Mouse (Mus musculus): Measurements from ENCODE around the gene Slc38a8. TPM values are rescaled to one million over a fixed set of nuclear protein-coding genes. Genes with fewer than 3 reads are reported as not detected.
A peak's percentile ranks its signal among the peaks of the same experiment; 100 is the strongest.

Slc38a8 gene
- polyA plus RNA-seq, 1 experiment from 2014 or later, result not detected

DNA sequence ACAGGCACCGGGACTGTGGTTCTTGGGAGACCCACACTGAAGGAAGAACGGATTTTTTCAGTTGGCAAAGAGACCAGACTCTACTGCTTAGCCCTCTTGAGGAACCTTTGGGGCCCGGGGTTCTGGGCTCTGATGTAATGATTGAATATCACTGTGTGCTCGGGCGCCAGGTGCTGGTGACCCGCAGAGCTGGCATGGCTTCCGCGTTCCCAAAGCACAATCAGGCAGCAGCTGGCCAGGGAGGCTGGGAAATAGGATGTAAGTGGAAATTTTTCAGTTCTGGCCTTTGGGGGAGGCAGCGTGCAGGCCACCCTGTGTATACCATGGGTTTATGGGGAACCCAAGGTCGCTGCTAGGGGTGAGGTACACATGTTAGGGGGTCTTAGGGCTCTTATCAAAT is 34.7 kb downstream of the Slc38a8 start:
- no peak overlapping the region for H3K27ac ChIP-seq (ENCODE audit: low read depth, low read length)
- H3K36me3 ChIP-seq (ENCODE audit: control insufficient read depth, insufficient read depth, low read length), result no peaks in the 10 kb centered on the region
- H3K4me2 ChIP-seq, result no peak overlapping the region
- peaks cover 38% of the 10 kb centered on the region for H3K27me3 ChIP-seq (replicated peaks; ENCODE audit: control insufficient read depth, insufficient read depth, low read length)
- DNase-seq (ENCODE audit: low spot score) (no peak), ATAC-seq (replicated peaks; ENCODE audit: low FRiP score) (no peak)
- no peaks in the 10 kb centered on the region for H3K9me3 ChIP-seq (ENCODE audit: control insufficient read depth, low read length)
- H3K9ac ChIP-seq (ENCODE audit: low read depth, low read length), result no peak overlapping the region
- H3K4me1 ChIP-seq (replicated peaks; ENCODE audit: control insufficient read depth, insufficient read depth, low read length), result peaks cover 5% of the 10 kb centered on the region; the same call in 1 of the 2 replicates
- WGBS, result 73% methylated on average over 10 of the region's 10 CpGs
- H3K4me3 ChIP-seq (ENCODE audit: low read depth, low read length), result no peak overlapping the region

GRCm38 (mm10) chr8:119466105-119466504 is 35.4 kb downstream of the Slc38a8 start:
- DNase-seq (ENCODE audit: low spot score) (no peak), ATAC-seq (replicated peaks; ENCODE audit: low FRiP score) (no peak)
- H3K4me1 ChIP-seq (replicated peaks; ENCODE audit: control insufficient read depth, insufficient read depth, low read length), result peaks cover 5% of the 10 kb centered on the region; the same call in 1 of the 2 replicates
- peak overlapping the region; percentile 19 for H3K4me2 ChIP-seq
- no peak overlapping the region for H3K27ac ChIP-seq (ENCODE audit: low read depth, low read length)
- no peaks in the 10 kb centered on the region for H3K9me3 ChIP-seq (ENCODE audit: control insufficient read depth, low read length)
- H3K36me3 ChIP-seq (ENCODE audit: control insufficient read depth, insufficient read depth, low read length), result no peaks in the 10 kb centered on the region
- 7% methylated on average over 18 of the region's 18 CpGs for WGBS
- H3K4me3 ChIP-seq (ENCODE audit: low read depth, low read length), result no peak overlapping the region
- no peak overlapping the region for H3K9ac ChIP-seq (ENCODE audit: low read depth, low read length)
- peaks cover 35% of the 10 kb centered on the region for H3K27me3 ChIP-seq (replicated peaks; ENCODE audit: control insufficient read depth, insufficient read depth, low read length)

GRCm38 (mm10) chr8:119463709-119464108 is 37.8 kb downstream of the Slc38a8 start:
- Histone ChIP-seq H3K36me3 (ENCODE audit: control insufficient read depth, insufficient read depth, low read length) (no peaks in the 10 kb centered on the region), H3K27me3 (replicated peaks; ENCODE audit: control insufficient read depth, insufficient read depth, low read length) (peaks cover 35% of the 10 kb centered on the region), H3K4me2 (no peak overlapping the region), H3K4me3 (ENCODE audit: low read depth, low read length) (no peak overlapping the region), H3K9me3 (ENCODE audit: control insufficient read depth, low read length) (no peaks in the 10 kb centered on the region), H3K9ac (ENCODE audit: low read depth, low read length) (no peak overlapping the region), H3K4me1 (replicated peaks; ENCODE audit: control insufficient read depth, insufficient read depth, low read length) (peaks cover 5% of the 10 kb centered on the region; the same call in 1 of the 2 replicates), H3K27ac (ENCODE audit: low read depth, low read length) (no peak overlapping the region)
- ATAC-seq (replicated peaks; ENCODE audit: low FRiP score) (no peak), DNase-seq (ENCODE audit: low spot score) (no peak)
- WGBS, result 55% methylated on average over 7 of the region's 7 CpGs

DNA sequence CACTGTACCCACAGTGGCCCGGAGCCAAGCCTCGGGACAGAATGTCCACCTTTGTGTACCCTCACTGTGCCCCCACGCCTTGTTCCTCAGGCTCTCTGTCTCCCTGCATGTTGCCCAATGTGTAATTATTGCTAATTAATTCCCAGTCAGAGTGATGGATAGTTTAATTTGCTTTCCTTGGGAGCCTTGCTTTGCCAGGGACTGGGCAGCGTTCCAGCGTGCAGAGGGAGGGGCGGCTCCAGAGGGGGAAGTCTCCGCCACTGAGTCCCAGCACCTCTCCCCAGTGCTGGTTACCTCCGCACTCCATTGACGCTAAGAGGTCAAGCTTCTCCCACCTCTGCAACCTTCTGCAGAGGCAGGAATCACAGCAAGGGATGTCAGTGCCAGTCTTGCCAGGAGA is 40.1 kb downstream of the Slc38a8 start:
- WGBS, result 79% methylated on average over 9 of the region's 9 CpGs
- Histone ChIP-seq H3K27ac (ENCODE audit: low read depth, low read length) (no peak overlapping the region), H3K9me3 (ENCODE audit: control insufficient read depth, low read length) (no peaks in the 10 kb centered on the region), H3K9ac (ENCODE audit: low read depth, low read length) (no peak overlapping the region), H3K36me3 (ENCODE audit: control insufficient read depth, insufficient read depth, low read length) (no peaks in the 10 kb centered on the region), H3K27me3 (replicated peaks; ENCODE audit: control insufficient read depth, insufficient read depth, low read length) (peaks cover 25% of the 10 kb centered on the region), H3K4me3 (ENCODE audit: low read depth, low read length) (no peak overlapping the region), H3K4me2 (no peak overlapping the region), H3K4me1 (replicated peaks; ENCODE audit: control insufficient read depth, insufficient read depth, low read length) (peaks cover 4% of the 10 kb centered on the region; the same call in 1 of the 2 replicates)
- ATAC-seq (replicated peaks; ENCODE audit: low FRiP score), result no peak
- no peak for DNase-seq (ENCODE audit: low spot score)

- H3K27ac ChIP-seq (ENCODE audit: low read depth, low read length), result no peak overlapping the region
- ATAC-seq (replicated peaks; ENCODE audit: low FRiP score), result no peak
- no peak for DNase-seq (ENCODE audit: low spot score)
- H3K4me2 ChIP-seq, result no peak overlapping the region
- H3K9ac ChIP-seq (ENCODE audit: low read depth, low read length), result no peak overlapping the region
- no peaks in the 10 kb centered on the region for H3K9me3 ChIP-seq (ENCODE audit: control insufficient read depth, low read length)
- H3K4me3 ChIP-seq (ENCODE audit: low read depth, low read length), result no peak overlapping the region
- 48% methylated on average over 16 of the region's 16 CpGs for WGBS
- peaks cover 8% of the 10 kb centered on the region for H3K27me3 ChIP-seq (replicated peaks; ENCODE audit: control insufficient read depth, insufficient read depth, low read length)
- H3K36me3 ChIP-seq (ENCODE audit: control insufficient read depth, insufficient read depth, low read length), result no peaks in the 10 kb centered on the region
- H3K4me1 ChIP-seq (replicated peaks; ENCODE audit: control insufficient read depth, insufficient read depth, low read length), result no peaks in the 10 kb centered on the region
Observed at GRCm38 (mm10) chr8:119459724-119460123, 41.8 kb downstream of the Slc38a8 start.

- DNase-seq (ENCODE audit: low spot score) (no peak), ATAC-seq (replicated peaks; ENCODE audit: low FRiP score) (no peak)
- Histone ChIP-seq H3K4me3 (ENCODE audit: low read depth, low read length) (no peak overlapping the region), H3K27ac (ENCODE audit: low read depth, low read length) (no peak overlapping the region), H3K4me1 (replicated peaks; ENCODE audit: control insufficient read depth, insufficient read depth, low read length) (no peaks in the 10 kb centered on the region; the same call in 1 of the 2 replicates), H3K9ac (ENCODE audit: low read depth, low read length) (no peak overlapping the region), H3K9me3 (ENCODE audit: control insufficient read depth, low read length) (no peaks in the 10 kb centered on the region), H3K27me3 (replicated peaks; ENCODE audit: control insufficient read depth, insufficient read depth, low read length) (no peaks in the 10 kb centered on the region; the same call in 1 of the 2 replicates), H3K4me2 (no peak overlapping the region), H3K36me3 (ENCODE audit: control insufficient read depth, insufficient read depth, low read length) (no peaks in the 10 kb centered on the region)
- WGBS, result 82% methylated on average over 5 of the region's 5 CpGs
Observed at GRCm38 (mm10) chr8:119456045-119456444, 45.5 kb downstream of the Slc38a8 start.

DNA sequence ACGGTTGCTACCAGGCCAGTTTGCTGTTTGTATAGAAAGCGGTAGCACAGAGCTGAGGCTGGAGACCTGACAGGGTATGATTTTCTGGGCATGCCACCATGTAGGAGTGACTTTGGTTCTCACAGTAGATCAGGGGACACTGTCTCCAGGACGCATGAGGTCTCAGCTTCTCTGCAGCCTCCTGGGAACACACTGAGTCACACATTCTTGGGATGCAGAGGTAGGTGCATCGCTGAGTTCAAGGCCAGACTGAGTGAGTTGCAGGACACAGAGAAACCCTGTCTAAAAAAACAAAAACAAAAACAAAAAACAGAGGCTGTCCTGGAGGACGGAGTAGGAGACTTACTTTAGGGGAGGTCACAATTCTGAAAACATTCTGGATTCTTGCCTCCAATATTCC is 48.6 kb downstream of the Slc38a8 start:
- Histone ChIP-seq H3K27ac (ENCODE audit: low read depth, low read length) (no peak overlapping the region), H3K4me2 (no peak overlapping the region), H3K27me3 (replicated peaks; ENCODE audit: control insufficient read depth, insufficient read depth, low read length) (peaks cover 21% of the 10 kb centered on the region), H3K9ac (ENCODE audit: low read depth, low read length) (no peak overlapping the region), H3K9me3 (ENCODE audit: control insufficient read depth, low read length) (no peaks in the 10 kb centered on the region), H3K4me3 (ENCODE audit: low read depth, low read length) (no peak overlapping the region), H3K4me1 (replicated peaks; ENCODE audit: control insufficient read depth, insufficient read depth, low read length) (no peaks in the 10 kb centered on the region; the same call in 1 of the 2 replicates), H3K36me3 (ENCODE audit: control insufficient read depth, insufficient read depth, low read length) (no peaks in the 10 kb centered on the region)
- ATAC-seq (replicated peaks; ENCODE audit: low FRiP score) (no peak), DNase-seq (ENCODE audit: low spot score) (no peak)
- 70% methylated on average over 5 of the region's 5 CpGs for WGBS

GRCm38 (mm10) chr8:119451131-119451530 is 50.4 kb downstream of the Slc38a8 start:
- 89% methylated on average over 4 of the region's 4 CpGs for WGBS
- Histone ChIP-seq H3K27ac (ENCODE audit: low read depth, low read length) (no peak overlapping the region), H3K9ac (ENCODE audit: low read depth, low read length) (no peak overlapping the region), H3K27me3 (replicated peaks; ENCODE audit: control insufficient read depth, insufficient read depth, low read length) (peaks cover 36% of the 10 kb centered on the region), H3K4me1 (replicated peaks; ENCODE audit: control insufficient read depth, insufficient read depth, low read length) (no peaks in the 10 kb centered on the region; the same call in 1 of the 2 replicates), H3K36me3 (ENCODE audit: control insufficient read depth, insufficient read depth, low read length) (no peaks in the 10 kb centered on the region), H3K9me3 (ENCODE audit: control insufficient read depth, low read length) (no peaks in the 10 kb centered on the region), H3K4me3 (ENCODE audit: low read depth, low read length) (no peak overlapping the region), H3K4me2 (no peak overlapping the region)
- no peak for DNase-seq (ENCODE audit: low spot score)
- no peak for ATAC-seq (replicated peaks; ENCODE audit: low FRiP score)

DNA sequence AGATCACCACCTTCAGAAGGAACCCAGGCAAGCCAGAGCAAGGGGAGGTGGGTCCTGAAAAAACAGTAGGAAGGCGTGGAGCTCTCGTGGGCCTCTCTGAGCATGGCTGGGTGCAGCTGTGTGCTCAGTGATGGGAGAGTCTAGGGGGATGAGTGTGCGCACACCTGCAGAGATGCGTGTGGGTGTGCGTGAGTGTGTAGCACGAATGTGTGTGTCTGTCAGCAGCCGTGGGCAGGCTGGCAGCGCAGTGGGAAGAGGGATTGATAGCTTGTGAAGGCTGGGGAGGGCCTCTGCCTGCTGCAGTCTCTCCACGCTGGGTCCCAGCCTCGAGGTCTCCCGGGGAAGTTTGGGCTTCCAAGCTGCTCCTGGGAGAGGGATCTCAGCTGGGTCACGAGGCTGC is 51.9 kb downstream of the Slc38a8 start:
- Histone ChIP-seq H3K27ac (ENCODE audit: low read depth, low read length) (no peak overlapping the region), H3K4me3 (ENCODE audit: low read depth, low read length) (no peak overlapping the region), H3K4me1 (replicated peaks; ENCODE audit: control insufficient read depth, insufficient read depth, low read length) (no peaks in the 10 kb centered on the region; the same call in 1 of the 2 replicates), H3K4me2 (no peak overlapping the region), H3K9me3 (ENCODE audit: control insufficient read depth, low read length) (no peaks in the 10 kb centered on the region), H3K9ac (ENCODE audit: low read depth, low read length) (no peak overlapping the region), H3K27me3 (replicated peaks; ENCODE audit: control insufficient read depth, insufficient read depth, low read length) (peaks cover 49% of the 10 kb centered on the region), H3K36me3 (ENCODE audit: control insufficient read depth, insufficient read depth, low read length) (no peaks in the 10 kb centered on the region)
- DNase-seq (ENCODE audit: low spot score), result no peak
- WGBS, result 69% methylated on average over 12 of the region's 12 CpGs
- ATAC-seq (replicated peaks; ENCODE audit: low FRiP score), result no peak
